Mouse (Mus musculus) lung, postnatal 14 days (tissue): ENCODE results near the gene Tekt4.

Source experiments
- DNase-seq: peaks from one replicate; pipeline ENCODE4 v3.0.0; 2021

Tekt4 gene

DNA sequence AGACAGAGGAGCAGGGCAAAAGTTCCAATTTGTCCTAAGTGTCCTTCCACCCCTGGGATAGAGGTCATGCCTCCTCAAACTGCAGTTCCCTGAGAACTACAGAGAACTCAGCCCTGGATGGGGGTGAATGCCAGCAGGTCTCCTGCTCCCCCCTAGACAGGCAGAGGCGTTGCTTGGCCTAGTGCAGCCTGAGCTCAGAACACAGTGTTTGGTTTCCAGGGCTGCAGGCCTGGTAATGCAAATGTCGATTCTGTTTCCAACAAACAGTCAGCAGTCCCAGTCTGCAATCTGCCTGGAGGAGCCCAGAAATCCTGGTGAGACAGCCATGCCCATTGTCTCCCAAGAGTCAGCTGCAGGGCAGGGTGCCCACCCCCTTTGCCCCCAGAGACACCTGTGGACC, at the start of gene Tekt4:
TSS of gene Tekt4 (plus strand) at position 344 of the 400 bp plus-strand sequence.
- no peak for DNase-seq

DNA sequence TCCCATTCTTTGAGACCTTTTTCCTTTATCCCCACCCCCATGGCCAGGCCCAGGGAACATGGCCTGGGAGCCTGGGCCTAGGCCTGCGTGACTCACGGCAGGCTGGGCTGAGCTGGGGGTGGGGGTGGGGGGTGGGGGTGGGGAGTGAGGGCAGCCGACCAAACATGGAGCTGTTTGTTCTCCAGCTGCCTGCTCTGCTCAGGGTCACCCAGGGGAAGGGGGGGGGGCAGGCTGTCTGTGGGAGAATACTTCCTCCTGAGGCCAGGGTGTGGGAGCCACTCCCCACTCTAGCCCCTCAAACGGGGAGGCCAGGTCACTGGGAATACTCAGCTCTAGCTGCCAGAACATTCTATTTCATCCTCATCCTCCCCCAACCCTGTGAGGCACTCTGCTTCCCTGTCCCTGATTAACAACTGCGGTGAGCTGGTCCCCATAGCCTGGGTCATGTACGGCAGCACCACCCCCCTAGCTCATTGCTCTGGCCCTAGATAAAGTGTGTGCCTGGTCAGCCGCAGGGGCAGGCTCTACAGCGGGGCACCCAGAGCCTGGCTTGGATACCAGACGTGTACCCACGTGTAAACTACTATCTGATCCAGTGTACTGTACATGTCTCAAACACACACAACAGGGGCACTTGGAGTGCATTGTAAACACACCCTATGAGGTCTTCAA, 49.1 kb upstream of the Tekt4 start:
- no peak for DNase-seq

DNA sequence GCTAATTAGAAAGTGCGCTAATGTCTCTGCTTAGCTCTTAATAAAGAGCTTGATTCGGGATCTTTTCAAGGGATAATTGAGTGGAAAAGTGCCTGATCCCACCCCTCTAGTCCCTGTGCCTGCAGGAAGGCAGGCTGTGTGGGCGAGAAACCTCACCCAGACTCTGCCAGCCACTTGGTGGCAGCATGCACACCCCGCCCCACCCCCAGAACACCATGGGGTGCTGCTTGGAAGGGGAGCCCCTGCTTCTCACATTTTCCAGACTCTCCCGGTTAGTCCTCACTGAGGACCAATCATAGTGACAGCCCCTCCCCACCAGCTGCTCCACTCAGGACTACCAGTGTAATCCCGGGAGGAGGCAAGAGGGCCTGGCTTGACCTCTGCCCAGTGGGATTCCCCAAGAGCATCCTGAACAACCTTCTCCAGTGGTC, 48.4 kb upstream of the Tekt4 start:
- no peak for DNase-seq

DNA sequence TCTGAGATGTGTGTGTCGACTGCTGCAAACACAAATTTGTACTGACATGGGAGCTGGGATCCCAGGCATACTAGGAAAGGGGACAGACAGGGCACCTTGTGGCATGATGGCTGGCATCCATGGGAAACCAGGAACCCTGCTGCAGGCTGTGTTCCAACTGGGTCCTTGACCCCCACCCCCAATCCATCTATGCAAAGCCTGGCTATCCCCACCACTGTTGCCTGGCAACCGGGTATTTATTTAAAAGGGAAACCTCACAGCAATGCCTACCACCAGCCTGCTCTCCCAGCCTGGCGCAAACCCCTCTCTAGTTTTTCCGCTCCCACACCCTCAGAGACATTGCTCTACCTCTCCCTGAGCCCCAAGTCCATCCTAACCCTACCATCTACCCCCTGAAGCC, 47.1 kb upstream of the Tekt4 start:
- no peak for DNase-seq

DNA sequence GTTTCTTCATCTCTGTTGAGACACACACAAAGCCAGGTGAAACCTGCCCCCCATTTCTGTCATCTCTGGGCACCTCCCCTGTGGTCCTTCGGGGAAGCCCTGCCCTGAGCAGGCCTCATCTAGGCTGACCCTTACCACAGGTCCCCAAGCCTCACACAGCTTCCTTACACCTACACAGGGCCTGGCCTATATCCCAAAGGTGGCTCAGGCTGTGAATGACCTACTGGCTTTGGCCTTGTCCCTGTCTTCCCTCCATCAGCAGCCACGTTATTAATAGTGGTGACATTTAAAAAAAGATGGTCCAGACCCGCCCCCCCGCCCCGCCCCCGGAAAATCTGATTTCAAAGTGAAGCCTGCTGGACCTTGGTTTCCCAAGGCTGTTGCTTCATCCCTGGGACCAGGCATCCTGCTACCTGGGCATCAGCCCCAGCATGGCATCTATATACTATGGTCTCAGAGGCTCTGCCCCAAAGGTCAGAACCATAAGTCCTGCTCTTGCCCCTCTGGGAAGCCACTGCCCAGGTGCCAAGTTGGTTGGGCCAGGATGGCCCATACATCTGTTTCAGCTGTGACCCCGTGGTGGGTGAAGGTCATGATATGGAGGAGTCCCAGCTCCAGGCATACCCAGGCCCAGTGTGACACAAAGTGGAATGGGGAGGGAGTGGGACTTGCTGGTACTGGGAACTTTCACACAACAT, 46.0 kb upstream of the Tekt4 start:
- no peak for DNase-seq

DNA sequence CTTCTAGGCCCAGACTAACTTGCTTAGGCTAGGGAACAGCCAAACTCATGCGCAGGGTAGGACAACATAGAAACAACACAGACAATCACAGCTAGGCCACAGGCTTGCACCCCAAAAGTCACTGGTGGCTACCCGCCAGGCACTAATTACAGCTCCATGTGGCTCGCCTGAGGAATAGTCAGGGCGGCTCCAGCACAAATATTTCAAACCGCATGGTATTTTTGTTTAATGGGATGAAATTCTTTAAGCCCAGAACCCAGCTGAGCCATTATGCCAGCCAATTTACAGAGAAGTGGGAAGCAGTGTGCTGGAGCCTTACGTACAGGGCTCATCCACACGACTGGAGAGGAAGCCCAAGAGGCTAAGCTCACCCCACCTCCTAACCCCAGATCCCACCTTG, 44.8 kb upstream of the Tekt4 start:
- no peak for DNase-seq

DNA sequence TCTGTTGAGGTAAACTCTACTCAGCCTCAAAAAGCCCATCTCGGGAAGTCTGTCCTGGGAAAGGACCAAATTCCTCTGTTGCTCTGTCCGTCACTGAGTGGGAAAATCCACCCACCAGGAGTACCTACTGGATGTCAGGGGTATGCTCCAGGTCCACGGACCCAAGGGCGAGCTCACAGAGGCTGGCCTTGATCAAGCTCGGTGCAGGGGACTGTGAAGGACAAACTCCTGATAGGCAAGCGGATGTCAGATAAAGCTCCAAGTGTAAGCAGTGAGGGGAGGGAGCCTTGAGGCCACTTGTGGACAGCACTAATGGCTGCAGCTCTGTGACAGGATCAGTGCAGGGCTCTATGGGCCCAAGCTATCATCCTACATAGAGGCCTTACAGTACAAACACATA, 44.2 kb upstream of the Tekt4 start:
- no peak for DNase-seq

DNA sequence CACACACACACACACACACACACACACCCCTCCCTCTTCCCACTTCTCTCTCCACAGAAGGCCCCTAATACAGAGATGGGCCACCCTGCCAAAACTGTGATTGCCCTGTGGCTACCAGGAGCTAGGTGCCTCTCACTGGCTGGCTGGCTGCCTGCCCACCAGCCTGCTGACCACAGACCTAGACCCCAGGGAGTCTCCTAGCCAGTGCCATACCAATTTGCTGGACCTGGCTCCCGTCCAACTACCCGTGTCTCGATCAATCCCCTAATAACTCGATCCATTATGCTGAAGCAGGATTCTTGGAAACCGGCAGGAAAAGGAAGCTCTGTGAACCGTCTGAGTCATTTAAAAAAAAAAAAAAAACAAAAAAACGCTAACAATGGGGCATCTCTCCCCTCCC, 43.6 kb upstream of the Tekt4 start:
- no peak for DNase-seq

DNA sequence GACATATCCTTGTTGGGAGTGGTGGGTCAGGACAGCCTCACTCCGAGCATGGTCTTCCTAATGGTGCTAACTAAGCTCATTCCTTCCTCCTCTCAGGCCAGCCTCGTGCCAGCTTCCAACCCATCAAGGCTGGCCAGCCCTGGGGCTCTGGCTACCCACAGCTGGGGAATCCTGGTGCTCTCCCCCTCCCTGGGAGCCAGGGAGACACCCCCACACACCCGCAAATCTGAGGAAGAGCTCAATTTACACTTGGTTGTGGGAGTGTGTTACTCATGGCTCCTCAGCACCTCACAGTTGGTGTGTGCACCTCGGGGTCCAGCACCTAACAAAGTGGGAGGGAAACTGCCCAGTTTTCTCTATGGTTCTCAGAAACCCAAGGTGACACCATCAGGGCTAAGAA, 43.2 kb upstream of the Tekt4 start:
- DNase-seq, result no peak

DNA sequence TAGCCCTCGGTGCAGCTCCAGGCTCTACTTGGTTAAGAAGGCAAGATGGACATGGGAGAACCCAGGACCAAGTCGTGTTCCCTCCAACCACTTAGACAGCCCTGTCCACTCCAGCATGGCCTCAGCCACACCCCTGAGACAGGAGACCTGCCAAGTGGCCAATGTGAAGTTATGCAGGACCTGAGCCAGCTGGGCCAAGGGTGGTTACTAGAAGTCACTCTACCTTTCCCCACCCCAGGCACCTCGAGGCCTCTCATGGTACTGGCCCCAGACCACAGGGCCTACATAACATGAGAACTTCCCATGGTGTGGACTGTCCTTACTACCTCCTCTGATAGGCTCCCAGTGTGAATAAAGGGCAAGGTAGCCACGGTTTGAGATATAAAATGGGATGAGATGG, 40.2 kb upstream of the Tekt4 start:
- no peak for DNase-seq

DNA sequence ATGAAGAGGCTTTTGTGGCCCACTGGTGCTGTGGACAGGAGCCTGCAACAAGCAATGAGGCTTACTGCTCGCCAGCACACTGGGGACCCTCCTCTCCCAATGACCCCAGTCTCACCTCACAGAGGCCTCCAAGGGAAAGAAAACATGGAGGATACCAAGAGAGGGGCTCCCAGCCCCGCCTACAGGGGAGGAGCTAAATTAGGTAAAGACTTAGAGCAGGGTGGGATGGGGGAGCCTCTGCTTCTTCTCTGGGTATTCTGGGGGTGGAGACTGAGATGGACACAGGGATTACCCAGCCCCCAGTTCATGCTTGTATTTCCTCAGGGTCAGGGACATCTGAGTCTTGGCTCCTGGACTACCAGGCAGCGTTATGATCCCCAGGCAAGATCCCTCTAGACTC, 39.5 kb upstream of the Tekt4 start:
- no peak for DNase-seq

DNA sequence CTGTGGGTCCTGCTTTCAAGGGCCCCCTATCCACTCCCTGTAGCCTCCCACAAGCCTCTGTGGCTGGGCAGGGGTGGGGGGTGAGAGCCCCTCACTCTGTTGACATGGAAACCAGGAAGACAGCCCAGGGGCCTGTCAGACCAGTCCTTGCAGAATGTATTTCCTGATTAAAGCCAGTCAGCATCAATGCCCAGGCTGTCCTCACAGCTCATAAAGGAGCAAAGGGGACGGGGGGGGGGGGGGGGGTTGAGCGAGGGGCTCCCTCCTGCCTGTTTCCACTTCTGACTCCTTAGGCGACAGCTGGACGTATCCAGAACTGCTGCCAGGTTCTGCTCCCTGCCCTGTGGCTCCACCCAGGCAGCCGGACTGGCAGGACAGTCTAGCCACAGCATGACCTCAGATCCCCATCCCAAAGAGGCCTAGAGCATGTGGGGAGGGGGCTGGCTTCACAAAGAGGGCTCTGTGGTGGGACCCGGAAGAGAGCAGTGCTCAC, 38.9 kb upstream of the Tekt4 start:
- DNase-seq, result no peak

DNA sequence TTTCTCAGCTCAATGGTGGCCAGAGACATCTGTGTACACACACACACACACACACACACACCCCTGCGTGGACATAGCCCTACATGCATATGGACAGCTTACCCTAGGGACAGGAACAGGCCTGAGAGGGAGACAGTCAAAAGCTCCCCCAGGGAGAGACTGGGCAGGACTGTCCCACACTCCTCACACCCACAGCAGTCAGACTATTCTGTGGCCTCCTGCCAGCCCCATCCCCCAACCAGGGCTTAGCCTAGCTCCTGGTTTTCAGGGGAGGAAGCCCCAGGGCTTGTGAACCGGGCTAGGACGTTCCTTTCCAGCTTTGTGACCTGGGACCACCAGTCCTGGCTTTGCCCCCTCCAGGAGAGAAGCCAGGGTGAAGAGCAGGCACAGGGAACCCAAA, 38.2 kb upstream of the Tekt4 start:
- no peak for DNase-seq

DNA sequence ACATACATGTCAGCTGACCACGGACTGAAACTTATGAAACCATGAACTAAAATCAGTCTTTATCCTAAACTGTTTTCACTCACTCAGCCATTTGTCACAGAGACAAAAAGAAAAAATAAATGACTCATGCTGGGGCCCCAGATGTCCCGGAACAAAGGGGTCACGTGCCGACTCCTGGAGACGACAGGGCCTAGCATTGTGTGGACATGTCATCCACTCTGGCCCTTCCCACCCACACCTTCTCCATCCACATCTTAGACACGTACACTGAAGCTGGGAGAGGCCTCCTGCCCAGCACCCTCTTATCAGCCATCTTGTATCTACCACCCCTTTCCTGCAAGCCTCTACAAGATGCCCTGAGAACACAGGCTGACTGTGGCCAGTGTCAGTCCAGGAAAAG, 36.4 kb upstream of the Tekt4 start:
- DNase-seq, result no peak

DNA sequence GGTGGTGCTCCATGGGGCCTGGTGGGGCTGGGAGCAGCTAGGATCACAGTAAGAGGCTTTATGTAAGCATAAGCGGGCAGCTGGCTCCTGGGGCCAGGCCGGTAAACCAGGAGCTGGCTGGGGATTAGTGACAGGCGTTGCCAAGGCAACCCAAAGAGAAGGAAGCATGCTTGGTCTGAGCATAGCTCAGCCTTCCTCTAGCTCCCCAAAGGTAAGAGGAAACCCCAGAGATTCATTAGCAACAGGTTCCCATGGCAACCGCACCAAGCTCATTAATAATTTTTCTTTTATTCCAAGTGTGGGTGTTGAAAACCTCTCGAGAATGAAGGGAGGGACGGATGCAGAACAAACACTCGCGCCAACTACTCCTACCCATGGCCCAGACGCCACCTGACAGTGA, 35.5 kb upstream of the Tekt4 start:
- no peak for DNase-seq

DNA sequence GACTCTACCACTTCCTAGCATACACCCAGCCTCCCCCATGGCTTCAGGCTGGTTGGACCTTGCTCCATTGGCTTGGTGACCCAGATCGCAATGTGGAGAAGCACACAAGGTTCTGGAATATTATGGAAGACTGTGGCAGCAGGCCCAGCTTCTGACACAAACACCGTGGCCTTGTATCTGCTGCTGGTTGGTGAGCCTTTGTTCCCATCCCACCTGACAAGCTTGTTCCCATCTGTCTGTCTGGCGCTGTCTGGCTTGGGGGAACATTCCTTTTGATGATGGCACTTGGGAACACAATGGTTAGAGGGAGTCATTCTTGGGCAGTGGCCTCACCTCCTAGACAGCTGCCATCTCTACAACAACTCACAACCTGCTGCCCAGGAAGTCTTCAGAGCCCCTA, 33.4 kb upstream of the Tekt4 start:
- DNase-seq, result no peak

DNA sequence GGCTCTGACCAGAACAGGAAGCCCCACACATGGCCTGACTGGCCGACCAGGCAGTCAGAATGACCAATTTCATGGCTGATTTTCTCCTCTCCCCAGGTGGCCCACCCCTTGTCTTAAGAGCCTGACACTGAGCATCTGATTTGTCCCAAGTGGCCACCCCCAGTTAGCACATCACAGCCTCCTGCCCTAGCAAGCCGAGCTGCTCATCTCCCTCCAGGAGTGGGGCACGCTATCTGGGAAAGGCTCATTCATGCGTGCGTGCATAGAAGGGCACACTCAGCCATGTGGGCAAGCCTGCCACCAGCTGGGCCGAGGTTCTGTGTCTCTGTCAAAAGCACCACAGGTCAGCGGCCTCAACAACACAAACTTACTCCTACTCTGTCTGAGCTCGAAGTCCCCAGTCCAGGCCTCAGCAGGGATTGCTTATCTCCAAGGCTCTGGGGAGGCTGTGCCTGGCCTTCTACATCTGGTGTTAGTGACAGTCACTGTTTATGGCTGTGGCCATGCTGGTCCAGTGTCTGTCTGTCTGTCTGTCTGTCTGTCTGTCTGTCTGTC, 29.8 kb upstream of the Tekt4 start:
- DNase-seq, result no peak

DNA sequence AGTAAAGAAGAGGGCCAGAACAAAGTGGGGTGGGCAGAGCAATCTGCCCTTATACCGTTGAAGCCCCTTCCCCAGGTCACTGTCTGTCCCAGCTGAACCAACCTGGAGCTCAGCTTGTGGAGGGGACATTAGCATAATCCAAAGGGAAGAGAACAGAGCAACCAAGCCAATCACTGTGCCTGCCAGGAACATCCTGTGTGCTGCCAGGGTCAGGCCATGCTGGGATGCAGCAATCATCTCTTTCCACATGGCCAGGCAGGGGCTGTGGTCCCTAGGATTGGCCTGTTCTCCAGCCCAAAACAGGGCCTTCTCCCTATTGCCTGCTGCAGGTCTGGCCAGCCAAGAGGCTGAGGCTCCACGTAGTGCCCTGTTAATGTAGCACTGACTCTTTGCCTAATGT, 28.4 kb upstream of the Tekt4 start:
- DNase-seq, result no peak

DNA sequence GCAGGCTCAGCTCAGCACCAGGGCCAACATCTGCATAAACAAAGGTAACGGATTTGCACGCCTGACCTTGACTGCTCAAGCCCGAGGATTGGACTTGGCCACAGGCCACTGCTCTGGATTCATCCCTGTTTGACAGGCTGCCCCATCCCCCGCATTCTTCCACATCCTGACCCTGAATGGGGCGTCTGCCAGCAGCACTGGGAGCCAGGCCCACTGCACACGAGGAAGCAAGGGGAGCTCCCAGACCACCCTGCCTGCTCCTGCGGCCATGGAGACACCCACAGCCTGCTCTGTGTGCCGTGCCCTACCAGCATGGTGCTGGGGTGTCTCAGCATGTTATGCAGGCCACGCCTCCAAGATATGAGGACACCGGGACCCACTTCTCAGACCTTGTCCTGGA, 27.0 kb upstream of the Tekt4 start:
- DNase-seq, result no peak

DNA sequence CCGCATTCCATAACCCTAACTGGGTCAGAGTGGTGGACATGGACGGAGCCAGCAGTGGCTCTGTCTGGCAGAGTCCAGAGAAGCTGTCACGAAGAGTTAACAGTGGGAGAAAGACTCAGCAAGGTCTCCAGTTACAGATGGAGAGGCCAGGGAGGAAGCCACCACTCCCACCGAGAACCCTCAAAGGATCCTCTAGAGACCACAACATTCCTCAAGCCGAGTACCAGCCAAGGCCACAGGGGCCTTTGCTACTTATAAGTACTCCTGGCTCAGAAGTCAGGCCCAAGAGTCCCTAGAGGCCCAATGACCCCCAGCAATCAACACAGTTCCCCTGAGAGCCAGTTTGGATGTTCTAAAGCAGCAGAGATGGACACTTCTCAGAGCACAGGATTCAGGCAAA, 25.2 kb upstream of the Tekt4 start:
- DNase-seq, result no peak

DNA sequence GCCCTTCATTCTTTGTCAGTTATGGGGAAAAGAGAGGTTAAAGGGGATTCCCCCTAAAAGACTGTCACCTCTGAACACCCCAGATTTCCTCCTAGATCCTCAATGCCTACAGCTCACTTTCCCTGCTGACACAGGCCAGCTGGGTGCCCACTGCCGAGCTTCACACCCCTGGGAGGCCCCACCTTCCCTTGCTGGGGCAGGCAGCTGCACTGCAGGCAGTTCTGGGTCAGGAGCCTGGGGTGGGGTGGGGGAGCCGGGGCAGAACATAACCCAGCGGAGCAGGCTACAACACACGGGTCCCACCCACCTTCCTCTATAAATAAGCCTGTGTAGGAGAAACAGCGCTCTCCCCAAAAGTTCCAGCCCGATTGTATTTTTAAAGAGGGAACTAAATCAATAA, 24.5 kb upstream of the Tekt4 start:
- DNase-seq, result no peak

DNA sequence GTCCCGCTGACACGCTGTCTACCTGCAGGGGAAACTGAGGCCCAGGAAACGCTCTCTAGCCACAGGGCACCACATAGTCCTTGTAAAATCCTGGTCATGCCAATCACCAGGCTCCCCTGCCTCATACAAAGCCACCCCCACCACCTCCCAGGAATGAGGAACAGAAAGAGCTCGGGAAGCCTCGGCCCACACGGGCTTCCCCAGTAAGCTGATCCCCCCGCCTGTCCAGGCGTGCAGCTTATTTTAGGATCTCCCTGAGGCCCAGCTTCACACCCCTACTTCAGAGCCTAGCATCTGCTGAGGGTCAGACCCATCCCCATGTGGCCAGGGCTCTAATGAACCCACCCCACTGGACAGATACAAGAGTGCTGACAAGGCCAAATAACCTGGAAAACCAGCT, 23.9 kb upstream of the Tekt4 start:
- DNase-seq, result no peak

DNA sequence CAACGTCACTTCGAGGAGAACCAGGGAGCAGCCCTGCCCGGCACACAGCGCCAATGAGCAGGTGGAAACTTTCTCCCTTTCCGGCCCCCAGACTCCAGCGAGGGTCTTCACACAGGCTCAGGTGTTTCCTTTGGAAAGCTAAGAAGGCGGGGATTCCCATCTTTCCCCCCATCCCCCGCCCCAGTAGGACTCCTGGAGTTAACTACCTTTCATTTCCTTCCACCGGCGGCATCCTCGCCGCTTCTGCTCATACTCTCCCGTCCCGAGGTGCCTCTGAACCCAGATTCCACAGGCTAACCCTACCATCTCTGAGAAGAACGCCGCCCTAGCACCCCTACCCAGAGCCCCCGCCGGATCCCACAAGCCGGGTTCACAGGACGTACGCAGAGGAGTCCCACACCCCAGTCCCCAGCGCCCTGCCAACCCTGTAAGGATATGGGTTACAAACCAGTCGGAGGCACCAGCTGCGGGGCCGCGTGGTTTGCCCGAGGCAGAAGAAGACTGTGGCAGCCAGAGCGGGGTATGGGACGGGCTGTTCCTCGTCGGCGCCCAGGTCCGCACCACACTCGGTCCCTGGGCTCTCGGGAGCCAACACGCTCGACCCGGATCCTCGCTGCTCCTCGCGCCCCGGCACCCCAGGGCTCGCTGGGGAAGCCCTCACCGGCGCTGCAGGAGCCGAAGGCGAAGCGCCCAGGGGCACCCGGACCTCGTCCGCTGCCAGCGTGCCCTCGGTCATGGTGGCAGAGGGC, 21.8 kb upstream of the Tekt4 start:
- no peak for DNase-seq

DNA sequence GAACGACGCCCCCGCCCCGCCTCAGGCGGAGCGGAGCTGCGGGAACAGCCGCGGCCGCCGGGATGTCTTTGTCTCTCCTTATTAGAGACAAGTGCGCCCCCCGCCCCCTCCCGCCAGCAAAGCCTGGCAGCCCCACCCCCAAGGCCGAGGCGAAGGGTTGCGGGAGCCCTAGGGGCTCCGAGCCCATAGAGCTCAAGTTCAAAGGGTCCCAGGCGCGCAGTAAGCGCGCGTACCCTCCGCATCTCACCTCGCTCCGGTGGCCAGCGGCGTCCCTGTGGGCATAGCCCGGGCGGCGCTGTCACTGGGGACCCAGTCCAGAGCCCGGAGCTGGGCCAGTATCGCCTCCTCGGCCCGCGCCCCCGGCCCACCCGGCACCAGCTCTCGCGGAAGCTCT, 21.2 kb upstream of the Tekt4 start:
- no peak for DNase-seq
